Mouse (Mus musculus): ENCODE measurements at regions not wholly inside any gene's neighbourhood (a gene's known extent, or its start where the extent isn't known, plus 50 kb on each side); places are given as distances from the start of the nearest gene placed in this dataset.

DNA sequence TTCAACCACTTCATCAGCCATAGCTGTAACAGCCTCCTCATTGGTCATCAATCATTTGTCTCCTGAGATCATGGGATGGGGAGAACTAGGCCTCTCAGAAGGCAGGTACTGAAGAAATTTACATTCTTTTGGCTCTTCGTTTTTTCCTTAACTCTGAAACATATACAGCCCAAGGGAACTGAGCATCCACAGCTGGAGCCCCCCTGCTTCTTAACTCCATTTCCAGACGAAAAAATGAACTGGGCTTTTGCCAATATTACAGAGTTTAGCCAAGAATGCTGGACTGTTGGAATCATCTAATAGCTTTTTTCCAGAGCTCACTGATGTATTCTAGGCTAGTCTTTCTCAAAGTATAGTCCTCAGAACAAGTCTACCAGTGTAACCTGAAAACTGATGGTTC, 57.3 kb upstream of the Tmem164 start:
- Histone ChIP-seq H3K27ac (ENCODE audit: low read depth, low read length) (no peak overlapping the region), H3K9me3 (ENCODE audit: low read length) (no peaks in the 10 kb centered on the region), H3K27me3 (ENCODE audit: insufficient read depth, low read length) (no peaks in the 10 kb centered on the region), H3K9ac (no peak overlapping the region), H3K36me3 (ENCODE audit: insufficient read depth) (no peaks in the 10 kb centered on the region), H3K4me3 (ENCODE audit: low read depth, low read length) (no peak overlapping the region), H3K4me2 (ENCODE audit: low read depth) (no peak overlapping the region), H3K4me1 (ENCODE audit: insufficient read depth) (no peaks in the 10 kb centered on the region)
- no peak for DNase-seq
- ATAC-seq = no peak
- 50% methylated on average over 2 of the region's 2 CpGs for WGBS
- TF ChIP-seq CTCF (IDR thresholded peaks at IDR 0.05; ENCODE audit: low read depth) = no peak
